Mouse (Mus musculus) forebrain, postnatal 0 days (tissue): ENCODE results near the gene Adam12. TPM values are rescaled to one million over a fixed set of nuclear protein-coding genes. Genes with fewer than 3 reads are reported as not detected.
A peak's percentile ranks its signal among the peaks of the same experiment; 100 is the strongest.

Experiments used
- ATAC-seq: fragments of 200-750 bp; cut with Nextera tagmentation; 2 replicates; pipeline ENCODE4 v1.8.0; 2017; ENCODE audit warnings: mild to moderate bottlenecking, moderate library complexity
- DNase-seq: peaks from one replicate; pipeline ENCODE4 v3.0.0-alpha.2; 2015
- H3K27ac ChIP-seq: fragments of 300-500 bp; sonication (generic); 2 replicates; pipeline ENCODE4 v1.5.1; 2014; ENCODE audit warnings: low read depth, mild to moderate bottlenecking, antibody characterized with exemption, low read length, moderate library complexity, mixed read lengths
- H3K27me3 ChIP-seq: fragments of 300-500 bp; sonication (generic); 2 replicates; pipeline ENCODE4 v1.6.1; 2014; ENCODE audit warnings: mild to moderate bottlenecking, low read length, mixed read lengths; ENCODE audit not compliant: insufficient read depth
- H3K36me3 ChIP-seq: fragments of 300-500 bp; sonication (generic); 2 replicates; pipeline ENCODE4 v1.6.1; 2014; ENCODE audit warnings: mild to moderate bottlenecking, moderate library complexity; ENCODE audit not compliant: insufficient read depth
- H3K4me1 ChIP-seq: fragments of 300-500 bp; sonication (generic); 2 replicates; pipeline ENCODE4 v1.6.1; 2014; ENCODE audit warnings: antibody characterized with exemption; ENCODE audit not compliant: insufficient read depth
- H3K4me2 ChIP-seq: fragments of 300-500 bp; sonication (generic); 2 replicates; pipeline ENCODE4 v1.6.1; 2014; ENCODE audit warnings: low read depth, mild to moderate bottlenecking, moderate library complexity
- H3K4me3 ChIP-seq: fragments of 300-500 bp; sonication (generic); 2 replicates; pipeline ENCODE4 v1.5.1; 2014; ENCODE audit warnings: low read depth, low read length, mixed read lengths
- H3K9ac ChIP-seq: fragments of 300-500 bp; sonication (generic); 2 replicates; pipeline ENCODE4 v1.6.1; 2014; ENCODE audit warnings: mild to moderate bottlenecking
- H3K9me3 ChIP-seq: fragments of 300-500 bp; sonication (generic); 2 replicates; pipeline ENCODE4 v1.6.1; 2016; ENCODE audit warnings: low read length
- CTCF ChIP-seq: sonication (generic); IDR thresholded peaks from 2 replicates; pipeline ENCODE4 v1.5.1; 2016; ENCODE audit warnings: antibody characterized with exemption, control low read depth, low read depth
- WGBS: fragments of 180-500 bp; shearing (Covaris S2); extraction: QIAGEN DNeasy Blood & Tissue Kit; methylation state at CpG from one replicate; pipeline ENCODE4 v1.1.7; 2014; 5-methylcytosine and 5-hydroxymethylcytosine counted together
- polyA plus RNA-seq: library from polyadenylated mRNA; unstranded; fragments of >200 nt; fragmentation: Nextera tagmentation; extraction: Ambion mirVana; gene quantifications from 2 replicates; pipeline ENCODE4 v1.2.1, GENCODE M21; 2015
- total RNA-seq: library from RNA; depleted of rRNA; stranded (reverse); fragments of >200 nt; gene quantifications from 2 replicates; pipeline ENCODE4 v1.2.3, GENCODE M21; 2014

The Adam12 gene
- total and polyA plus RNA-seq, 2 experiments from 2014 or later, result 1.9 to 13.3 TPM

GRCm38 (mm10) chr7:134226231-134226630, 5.7 kb downstream of the Adam12 start:
- TF ChIP-seq CTCF, result no peak
- 85% methylated on average over 3 of the region's 3 CpGs for WGBS
- no peak for ATAC-seq

DNA sequence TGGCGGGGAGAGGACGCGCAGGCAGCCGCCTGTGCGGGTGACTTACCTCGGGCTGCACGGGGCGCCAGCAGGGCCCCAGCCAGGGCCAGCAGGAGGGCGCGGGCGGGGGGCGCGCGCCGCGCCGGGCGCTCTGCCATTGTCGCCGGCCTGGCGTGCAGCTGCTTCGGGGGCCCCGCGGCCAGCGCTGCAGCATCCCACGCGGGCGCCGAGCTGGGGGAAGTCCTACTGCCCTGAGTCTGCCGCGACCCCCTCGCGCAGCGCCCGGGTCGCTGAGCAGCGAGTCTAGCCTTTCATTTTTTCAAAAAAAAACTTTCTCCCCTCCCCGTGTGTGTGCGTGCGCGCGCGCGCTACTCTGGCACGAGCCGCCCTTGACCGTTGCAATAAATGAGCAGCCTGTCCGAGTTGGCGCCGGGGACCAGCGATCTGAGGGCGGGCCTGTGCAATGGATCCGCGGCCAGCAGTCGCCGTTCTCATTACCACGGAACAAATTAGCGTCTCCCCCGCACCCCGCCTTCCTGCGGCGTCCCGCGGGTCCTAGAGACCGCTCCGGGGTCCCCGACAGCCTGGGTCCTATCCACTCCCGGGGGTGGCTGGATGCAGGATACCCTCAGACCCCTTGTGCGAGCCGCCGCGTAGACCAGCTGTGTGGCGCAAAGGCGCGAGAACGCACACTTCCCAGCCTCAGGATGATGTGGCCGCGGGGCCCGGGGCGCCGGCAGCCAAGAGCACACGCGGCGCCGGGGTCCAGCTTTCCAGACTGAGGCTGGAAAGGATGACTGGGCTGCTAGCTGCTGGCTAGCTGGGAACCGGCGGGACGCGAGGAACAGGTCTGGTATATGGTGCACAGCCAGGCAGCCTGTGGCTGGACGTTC, 7.0 kb downstream of the Adam12 start:
- no peak for TF ChIP-seq CTCF
- H3K9me3 ChIP-seq, result no peaks in the 10 kb centered on the region
- H3K4me3 ChIP-seq, result peak overlapping the region; percentile 62
- peak overlapping the region; percentile 54 for H3K9ac ChIP-seq
- ATAC-seq, result peak; percentile 76
- peaks cover 6% of the 10 kb centered on the region; the same call in 1 of the 2 replicates for H3K4me1 ChIP-seq
- DNase-seq, result peak; percentile 59
- under 1% methylated on average over 85 of the region's 90 CpGs for WGBS
- no peaks in the 10 kb centered on the region for H3K36me3 ChIP-seq
- H3K4me2 ChIP-seq, result peak overlapping the region; percentile 98
- H3K27me3 ChIP-seq, result no peaks in the 10 kb centered on the region
- H3K27ac ChIP-seq, result peak overlapping the region; percentile 21

More at GRCm38 (mm10) chr7:134226231-134226630, 5.7 kb downstream of the Adam12 start:
- Histone ChIP-seq H3K4me3 (no peak overlapping the region), H3K4me2 (no peak overlapping the region), H3K36me3 (no peaks in the 10 kb centered on the region), H3K27me3 (no peaks in the 10 kb centered on the region), H3K4me1 (peaks cover 6% of the 10 kb centered on the region; the same call in 1 of the 2 replicates), H3K27ac (no peak overlapping the region), H3K9me3 (no peaks in the 10 kb centered on the region), H3K9ac (no peak overlapping the region)
- no peak for DNase-seq

DNA sequence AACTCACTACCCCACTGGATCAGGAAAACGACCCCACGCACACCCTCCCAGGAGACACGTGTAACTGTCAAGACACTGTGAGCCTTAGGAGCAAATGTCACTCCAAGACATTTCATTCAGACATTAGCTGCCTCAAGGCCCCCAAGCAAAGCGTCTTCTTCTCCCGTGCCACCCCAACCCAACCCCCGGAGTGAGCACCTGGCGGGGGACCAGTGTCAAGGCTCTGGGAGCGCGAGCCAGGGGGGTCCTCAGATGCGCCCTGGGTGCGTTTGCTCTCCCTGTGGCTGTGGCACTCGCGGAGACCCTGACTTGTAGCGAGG, 7.6 kb downstream of the Adam12 start:
- Histone ChIP-seq H3K27ac (no peak overlapping the region; the same call in 1 of the 2 replicates), H3K4me1 (peaks cover 6% of the 10 kb centered on the region; the same call in 1 of the 2 replicates), H3K4me2 (peak overlapping the region; percentile 98), H3K4me3 (peak overlapping the region; percentile 62), H3K36me3 (no peaks in the 10 kb centered on the region), H3K9ac (peak overlapping the region; percentile 54), H3K9me3 (no peaks in the 10 kb centered on the region), H3K27me3 (no peaks in the 10 kb centered on the region)
- ATAC-seq (peak; percentile 8; the same call in 1 of the 2 replicates), DNase-seq (no peak)
- 1% methylated on average over 14 of the region's 14 CpGs for WGBS
- TF ChIP-seq CTCF, result peak; percentile 15

DNA sequence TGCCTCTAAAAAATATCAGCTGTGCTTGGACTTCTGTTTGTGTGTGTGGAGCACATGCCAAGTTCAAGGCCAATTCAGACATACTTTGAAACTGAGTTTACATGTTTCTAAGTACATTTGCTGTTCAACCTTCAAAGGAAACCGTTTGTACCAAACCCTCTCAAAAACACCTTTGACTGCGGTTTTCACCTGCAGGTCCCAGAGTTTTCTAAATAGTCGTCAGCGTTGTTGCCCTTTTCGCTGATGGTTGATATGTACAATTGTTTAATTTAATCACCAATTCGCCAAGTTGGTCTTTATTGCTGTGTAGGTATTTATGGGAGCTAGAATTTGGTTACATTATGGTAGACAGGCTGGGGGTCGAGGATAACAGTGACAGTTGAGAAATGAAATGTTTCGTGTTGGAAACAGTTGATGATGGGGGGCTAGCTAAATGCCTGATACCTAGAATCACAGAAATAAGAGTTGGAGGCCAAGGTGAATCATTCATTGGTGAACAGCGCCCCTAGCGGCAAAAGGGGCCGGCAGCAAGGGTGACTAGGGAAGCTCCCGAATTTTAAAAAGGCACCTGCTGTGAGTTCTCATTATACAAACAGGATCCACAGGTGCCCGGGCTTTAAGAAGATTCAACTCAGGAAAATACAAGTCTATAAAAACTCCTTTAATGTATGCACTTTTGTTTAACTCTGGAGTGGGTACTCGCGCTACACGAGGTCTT, 8.3 kb downstream of the Adam12 start:
- TF ChIP-seq CTCF, result peak; percentile 84
- Histone ChIP-seq H3K4me2 (peak overlapping the region; percentile 98), H3K27ac (no peak overlapping the region), H3K36me3 (no peaks in the 10 kb centered on the region), H3K4me3 (peak overlapping the region; percentile 62), H3K9ac (no peak overlapping the region), H3K9me3 (no peaks in the 10 kb centered on the region), H3K4me1 (peaks cover 6% of the 10 kb centered on the region; the same call in 1 of the 2 replicates), H3K27me3 (no peaks in the 10 kb centered on the region)
- WGBS, result 28% methylated on average over 16 of the region's 16 CpGs
- ATAC-seq, result peak; percentile 48; the same call in 1 of the 2 replicates
- DNase-seq, result peak; percentile 91

GRCm38 (mm10) chr7:134207956-134208355, 24.0 kb downstream of the Adam12 start:
- Histone ChIP-seq H3K36me3 (no peaks in the 10 kb centered on the region), H3K4me3 (no peak overlapping the region), H3K9ac (no peak overlapping the region), H3K4me2 (no peak overlapping the region), H3K9me3 (no peaks in the 10 kb centered on the region), H3K4me1 (no peaks in the 10 kb centered on the region), H3K27ac (no peak overlapping the region), H3K27me3 (no peaks in the 10 kb centered on the region)
- peak; percentile 79 for ATAC-seq
- no peak for TF ChIP-seq CTCF
- WGBS, result 38% methylated on average over 10 of the region's 10 CpGs
- peak; percentile 68 for DNase-seq

- H3K36me3 ChIP-seq, result no peaks in the 10 kb centered on the region
- WGBS, result 55% methylated on average over 3 of the region's 3 CpGs
- TF ChIP-seq CTCF, result no peak
- no peak overlapping the region for H3K27ac ChIP-seq
- no peak for ATAC-seq
- 0 out of 2 replicates have a peak, but pooled peaks cover 3% of the 10 kb centered on the region for H3K4me1 ChIP-seq
- H3K9ac ChIP-seq, result no peak overlapping the region
- H3K4me2 ChIP-seq, result no peak overlapping the region
- no peaks in the 10 kb centered on the region for H3K9me3 ChIP-seq
- H3K27me3 ChIP-seq, result no peaks in the 10 kb centered on the region
- H3K4me3 ChIP-seq, result no peak overlapping the region
- DNase-seq, result no peak
Observed at GRCm38 (mm10) chr7:134193089-134193488, 38.9 kb downstream of the Adam12 start.
